Mouse (Mus musculus) kidney, postnatal 0 days (tissue): ENCODE measurements at regions not wholly inside any gene's neighbourhood (a gene's known extent, or its start where the extent isn't known, plus 50 kb on each side); places are given as distances from the start of the nearest gene placed in this dataset.
A peak's percentile ranks its signal among the peaks of the same experiment; 100 is the strongest.

Experiments used
- ATAC-seq: fragments of 200-750 bp; cut with Nextera tagmentation; replicated peaks from 2 replicates; pipeline ENCODE4 v1.8.0; 2017; ENCODE audit warnings: low read depth, moderate number of reproducible peaks, moderate TSS enrichment, moderate library complexity; ENCODE audit not compliant: low FRiP score
- DNase-seq: peaks from one replicate; pipeline ENCODE4 v3.0.0-alpha.2; 2016; ENCODE audit warnings: low spot score
- H3K27ac ChIP-seq: fragments of 300-500 bp; sonication (generic); 2 replicates; pipeline ENCODE4 v1.5.1; 2014; ENCODE audit warnings: mild to moderate bottlenecking
- H3K27me3 ChIP-seq: fragments of 300-500 bp; sonication (generic); 2 replicates; pipeline ENCODE4 v1.6.1; 2014; ENCODE audit warnings: low read length, mixed read lengths; ENCODE audit not compliant: insufficient read depth
- H3K36me3 ChIP-seq: fragments of 300-500 bp; sonication (generic); 2 replicates; pipeline ENCODE4 v1.6.1; 2014; ENCODE audit warnings: low read length, mixed read lengths; ENCODE audit not compliant: insufficient read depth
- H3K4me1 ChIP-seq: fragments of 300-500 bp; sonication (generic); replicated peaks from 2 replicates; pipeline ENCODE4 v1.6.1; 2014; ENCODE audit warnings: antibody characterized with exemption, low read length, mixed read lengths; ENCODE audit not compliant: insufficient read depth
- H3K4me2 ChIP-seq: fragments of 300-500 bp; sonication (generic); 2 replicates; pipeline ENCODE4 v1.6.1; 2014; ENCODE audit warnings: mild to moderate bottlenecking, low read length, moderate library complexity, mixed read lengths
- H3K4me3 ChIP-seq: fragments of 300-500 bp; sonication (generic); replicated peaks from 2 replicates; pipeline ENCODE4 v1.5.1; 2014; ENCODE audit warnings: low read depth, low read length
- H3K9ac ChIP-seq: fragments of 300-500 bp; sonication (generic); 2 replicates; pipeline ENCODE4 v1.6.1; 2014; ENCODE audit warnings: low read depth, low read length
- H3K9me3 ChIP-seq: fragments of 300-500 bp; sonication (generic); replicated peaks from 2 replicates; pipeline ENCODE4 v1.6.1; 2016; ENCODE audit warnings: low read length, inconsistent platforms, mixed read lengths
- CTCF ChIP-seq: IDR thresholded peaks from 2 replicates; pipeline ENCODE4 v1.5.1; 2016; ENCODE audit warnings: antibody characterized with exemption, low read depth, mild to moderate bottlenecking, moderate library complexity
- WGBS: fragments of 180-500 bp; shearing (Covaris S2); extraction: QIAGEN DNeasy Blood & Tissue Kit; methylation state at CpG from one replicate; pipeline ENCODE4 v1.1.7; 2014; 5-methylcytosine and 5-hydroxymethylcytosine counted together

GRCm38 (mm10) chr10:84243283-84243682 lies 197.1 kb downstream of the Nuak1 start:
- no peak overlapping the region for H3K4me3 ChIP-seq
- no peak overlapping the region for H3K4me2 ChIP-seq
- H3K27me3 ChIP-seq: no peaks in the 10 kb centered on the region
- no peaks in the 10 kb centered on the region for H3K36me3 ChIP-seq
- WGBS: 89% methylated on average over 5 of the region's 5 CpGs
- H3K4me1 ChIP-seq: no peaks in the 10 kb centered on the region
- DNase-seq (no peak), ATAC-seq (no peak)
- TF ChIP-seq CTCF: no peak
- no peak overlapping the region for H3K9ac ChIP-seq
- 0 out of 2 replicates have a peak, but pooled peaks cover 4% of the 10 kb centered on the region for H3K9me3 ChIP-seq
- H3K27ac ChIP-seq: no peak overlapping the region

GRCm38 (mm10) chr10:84249346-84249745 lies 191.1 kb downstream of the Nuak1 start:
- H3K9ac ChIP-seq: no peak overlapping the region
- no peaks in the 10 kb centered on the region for H3K9me3 ChIP-seq
- no peaks in the 10 kb centered on the region for H3K4me1 ChIP-seq
- DNase-seq: no peak
- H3K4me2 ChIP-seq: no peak overlapping the region
- H3K27ac ChIP-seq: no peak overlapping the region
- no peak overlapping the region for H3K4me3 ChIP-seq
- ATAC-seq: no peak
- 89% methylated on average over 3 of the region's 3 CpGs for WGBS
- no peaks in the 10 kb centered on the region for H3K27me3 ChIP-seq
- no peak for TF ChIP-seq CTCF
- H3K36me3 ChIP-seq: no peaks in the 10 kb centered on the region

GRCm38 (mm10) chr10:84260931-84261650 lies 179.3 kb downstream of the Nuak1 start:
- H3K27me3 ChIP-seq: no peaks in the 10 kb centered on the region
- 67% methylated on average over 6 of the region's 6 CpGs for WGBS
- TF ChIP-seq CTCF: no peak
- no peak overlapping the region for H3K4me2 ChIP-seq
- no peak for DNase-seq
- no peak overlapping the region for H3K9ac ChIP-seq
- H3K4me3 ChIP-seq: no peak overlapping the region
- no peak for ATAC-seq
- H3K36me3 ChIP-seq: no peaks in the 10 kb centered on the region
- H3K27ac ChIP-seq: no peak overlapping the region
- no peaks in the 10 kb centered on the region for H3K4me1 ChIP-seq
- H3K9me3 ChIP-seq: no peaks in the 10 kb centered on the region

GRCm38 (mm10) chr10:84262943-84263342 lies 177.5 kb downstream of the Nuak1 start:
- Histone ChIP-seq H3K9me3 (no peaks in the 10 kb centered on the region), H3K4me1 (no peaks in the 10 kb centered on the region), H3K4me3 (no peak overlapping the region), H3K4me2 (no peak overlapping the region), H3K27me3 (no peaks in the 10 kb centered on the region), H3K27ac (no peak overlapping the region), H3K9ac (no peak overlapping the region), H3K36me3 (no peaks in the 10 kb centered on the region)
- ATAC-seq: no peak
- TF ChIP-seq CTCF: no peak
- DNase-seq: no peak
- 84% methylated on average over 4 of the region's 4 CpGs for WGBS

- Histone ChIP-seq H3K4me1 (no peaks in the 10 kb centered on the region), H3K27ac (no peak overlapping the region), H3K9ac (no peak overlapping the region), H3K9me3 (no peaks in the 10 kb centered on the region), H3K27me3 (no peaks in the 10 kb centered on the region), H3K4me3 (no peak overlapping the region), H3K36me3 (no peaks in the 10 kb centered on the region), H3K4me2 (no peak overlapping the region)
- peak; percentile 72 for DNase-seq
- no peak for TF ChIP-seq CTCF
- 55% methylated on average over 6 of the region's 6 CpGs for WGBS
- ATAC-seq: no peak
Observed at GRCm38 (mm10) chr10:84285832-84286506, 154.4 kb downstream of the Nuak1 start.

DNA sequence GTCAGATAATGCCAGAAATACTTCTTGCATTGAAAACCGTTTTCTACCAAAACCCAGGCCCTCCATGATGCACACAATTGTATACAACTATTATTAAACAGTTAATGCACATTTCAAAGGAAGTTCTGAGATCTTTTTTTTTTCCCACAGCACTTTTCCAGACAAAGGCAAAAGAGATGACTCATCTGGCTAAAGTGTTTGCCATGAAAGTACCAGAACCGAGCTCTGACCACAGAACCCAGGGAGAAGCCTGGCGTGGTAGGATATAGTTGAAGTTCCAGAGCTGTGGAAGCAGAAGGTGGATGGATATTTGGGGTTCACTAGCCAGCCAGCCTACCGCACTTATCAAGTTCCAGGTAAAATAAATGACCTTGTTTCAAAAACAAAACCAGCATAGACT lies 146.0 kb downstream of the Nuak1 start:
- Histone ChIP-seq H3K9ac (no peak overlapping the region), H3K4me2 (no peak overlapping the region), H3K27me3 (no peaks in the 10 kb centered on the region), H3K4me1 (no peaks in the 10 kb centered on the region), H3K4me3 (no peak overlapping the region), H3K36me3 (no peaks in the 10 kb centered on the region), H3K27ac (no peak overlapping the region), H3K9me3 (no peaks in the 10 kb centered on the region)
- no peak for TF ChIP-seq CTCF
- DNase-seq (no peak), ATAC-seq (no peak)
- WGBS: 86% methylated on average over 4 of the region's 4 CpGs

GRCm38 (mm10) chr10:84296168-84296567 lies 144.2 kb downstream of the Nuak1 start:
- no peaks in the 10 kb centered on the region for H3K9me3 ChIP-seq
- H3K4me2 ChIP-seq: no peak overlapping the region
- H3K4me1 ChIP-seq: no peaks in the 10 kb centered on the region
- ATAC-seq (no peak), DNase-seq (no peak)
- no peak overlapping the region for H3K9ac ChIP-seq
- no peak for TF ChIP-seq CTCF
- WGBS: 78% methylated on average over 3 of the region's 3 CpGs
- no peak overlapping the region for H3K4me3 ChIP-seq
- H3K36me3 ChIP-seq: no peaks in the 10 kb centered on the region
- no peaks in the 10 kb centered on the region for H3K27me3 ChIP-seq
- no peak overlapping the region for H3K27ac ChIP-seq
